Mouse (Mus musculus) spleen, adult 2 months (tissue): ENCODE data around the gene Rapgefl1. TPM values are rescaled to one million over a fixed set of nuclear protein-coding genes. Genes with fewer than 3 reads are reported as not detected.
A peak's percentile ranks its signal among the peaks of the same experiment; 100 is the strongest.

Experiments used
- DNase-seq, 2 experiments: peaks; one replicate each; pipeline versions ENCODE4 v3.0.0 to v3.0.0-alpha.2; 2012 to 2021; ENCODE audit warnings: low spot score in 2 of 2, low read depth in 1 of 2
- H3K27ac ChIP-seq: fragments of 200-500 bp; 2 replicates; pipeline ENCODE4 v1.5.1; 2012; ENCODE audit warnings: low read length, inconsistent platforms; ENCODE audit not compliant: insufficient read depth
- H3K27me3 ChIP-seq: fragments of 200-500 bp; 2 replicates; pipeline ENCODE4 v1.6.1; 2012; ENCODE audit warnings: mild to moderate bottlenecking, moderate library complexity, low read length, inconsistent platforms; ENCODE audit not compliant: control insufficient read depth, insufficient read depth
- H3K36me3 ChIP-seq: fragments of 200-500 bp; 2 replicates; pipeline ENCODE4 v1.6.1; 2012; ENCODE audit warnings: mild to moderate bottlenecking, low read length, inconsistent platforms; ENCODE audit not compliant: control insufficient read depth, insufficient read depth
- H3K4me1 ChIP-seq: fragments of 200-500 bp; 2 replicates; pipeline ENCODE4 v1.6.1; 2011; ENCODE audit warnings: inconsistent platforms; ENCODE audit not compliant: control insufficient read depth, insufficient read depth, insufficient read length
- H3K4me3 ChIP-seq: fragments of 200-500 bp; 2 replicates; pipeline ENCODE4 v1.5.1; 2011; ENCODE audit warnings: mild to moderate bottlenecking, inconsistent platforms; ENCODE audit not compliant: insufficient read depth, insufficient read length; ENCODE audit errors: extremely low read depth
- CTCF ChIP-seq: fragments of 200-500 bp; IDR thresholded peaks from 2 replicates; pipeline ENCODE4 v1.5.1; 2011; ENCODE audit warnings: mild to moderate bottlenecking, inconsistent platforms; ENCODE audit not compliant: insufficient read depth, insufficient read length, insufficient replicate concordance; ENCODE audit errors: extremely low read depth
- POLR2A ChIP-seq: fragments of 200-500 bp; IDR thresholded peaks from 2 replicates; pipeline ENCODE4 v1.6.1; 2011; ENCODE audit warnings: low read depth, low read length, inconsistent platforms
- WGBS: fragments of 180-500 bp; shearing (Covaris S2); methylation state at CpG from one replicate; pipeline ENCODE4 v1.1.7; 2018; 5-methylcytosine and 5-hydroxymethylcytosine counted together
- polyA plus RNA-seq: library from polyadenylated mRNA; depleted of rRNA; stranded (reverse); fragments of >200 nt; gene quantifications from 2 replicates; pipeline ENCODE4 v1.2.3, GENCODE M21; 2012

Gene Rapgefl1
- polyA plus RNA-seq, 1 experiment = 1.9 TPM

DNA sequence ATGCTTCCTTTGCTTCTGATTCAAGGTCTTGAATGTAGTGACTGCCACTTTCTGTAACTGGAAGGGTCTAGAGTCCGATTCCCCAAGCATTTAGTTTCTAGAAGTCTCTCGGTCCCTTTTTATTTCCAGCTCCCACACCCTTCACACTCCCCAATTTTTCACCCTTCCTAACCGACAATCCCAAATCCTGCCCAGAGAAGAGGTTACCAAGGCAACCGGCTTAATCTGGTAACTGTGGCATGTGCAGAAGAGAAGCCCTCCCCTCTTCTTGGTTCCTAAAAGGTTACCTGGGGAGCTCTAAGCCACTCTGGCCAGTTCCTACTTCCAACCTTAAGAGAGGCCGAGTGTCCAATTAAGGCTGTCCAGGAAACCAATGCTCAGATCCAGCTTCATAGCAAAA is 1.3 kb upstream of the Rapgefl1 start:
- 90% methylated on average over 5 of the region's 5 CpGs for WGBS

DNA sequence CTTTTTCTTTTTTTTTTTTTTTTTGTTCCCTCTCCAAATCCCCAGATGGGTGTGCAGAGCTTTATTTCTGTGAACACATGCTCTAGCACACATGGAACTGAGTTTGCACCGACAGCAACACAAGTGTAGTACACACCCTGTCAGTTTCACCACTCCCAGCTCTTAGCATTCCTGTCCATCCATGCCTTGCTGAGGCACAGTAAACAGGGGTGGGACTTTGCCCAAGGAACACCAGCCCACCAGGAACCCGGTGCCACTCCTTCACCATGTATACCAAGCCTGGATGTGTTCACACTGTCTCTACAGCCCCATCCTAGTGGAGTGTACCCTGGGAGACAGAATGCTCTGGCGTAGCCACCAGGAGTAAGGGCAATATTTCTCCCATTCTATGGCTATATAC is 860 bp upstream of the Rapgefl1 start:
- TF ChIP-seq POLR2A = no peak
- TF ChIP-seq CTCF = no peak
- WGBS = 77% methylated on average over 3 of the region's 3 CpGs
- H3K4me1 ChIP-seq = peaks cover 10% of the 10 kb centered on the region

More for the DNA sequence above, 1.3 kb upstream of the Rapgefl1 start:
- no peak for DNase-seq
- TF ChIP-seq CTCF = no peak
- no peak for TF ChIP-seq POLR2A
- no peak overlapping the region for H3K27ac ChIP-seq
- peaks cover 10% of the 10 kb centered on the region for H3K4me1 ChIP-seq
- no peak overlapping the region for H3K4me3 ChIP-seq
- peaks cover 22% of the 10 kb centered on the region for H3K36me3 ChIP-seq
- peaks cover 4% of the 10 kb centered on the region; the same call in 1 of the 2 replicates for H3K27me3 ChIP-seq

DNA sequence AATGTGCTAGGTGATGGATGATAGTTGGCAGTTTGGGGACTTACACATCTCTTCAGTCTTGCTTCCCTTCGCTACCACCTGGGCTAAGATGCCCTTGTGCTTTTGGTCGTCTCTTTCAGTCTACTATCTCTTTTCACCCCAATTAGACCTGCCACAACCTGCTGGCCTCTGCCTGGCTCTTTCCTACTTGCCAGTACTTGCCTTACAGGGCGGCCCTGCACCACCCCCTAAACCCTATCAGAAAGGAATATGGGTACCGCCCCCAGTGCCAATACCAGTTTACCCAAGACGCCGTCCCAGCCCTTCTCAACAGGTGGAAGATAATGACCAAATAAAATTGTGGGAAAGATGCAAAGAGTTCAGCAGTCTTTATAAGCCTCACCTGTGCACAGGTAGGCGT is 457 bp upstream of the Rapgefl1 start:
- Histone ChIP-seq H3K4me3 (peak overlapping the region; percentile 26; the same call in 1 of the 2 replicates), H3K36me3 (peaks cover 20% of the 10 kb centered on the region), H3K27ac (no peak overlapping the region), H3K27me3 (peaks cover 4% of the 10 kb centered on the region; the same call in 1 of the 2 replicates), H3K4me1 (peaks cover 10% of the 10 kb centered on the region)
- no peak for TF ChIP-seq POLR2A
- no peak for TF ChIP-seq CTCF
- 49% methylated on average over 7 of the region's 7 CpGs for WGBS
- no peak for DNase-seq

More for the DNA sequence above, 860 bp upstream of the Rapgefl1 start:
- H3K27ac ChIP-seq = no peak overlapping the region
- no peak overlapping the region for H3K4me3 ChIP-seq
- DNase-seq = no peak
- peaks cover 4% of the 10 kb centered on the region; the same call in 1 of the 2 replicates for H3K27me3 ChIP-seq
- peaks cover 22% of the 10 kb centered on the region for H3K36me3 ChIP-seq

DNA sequence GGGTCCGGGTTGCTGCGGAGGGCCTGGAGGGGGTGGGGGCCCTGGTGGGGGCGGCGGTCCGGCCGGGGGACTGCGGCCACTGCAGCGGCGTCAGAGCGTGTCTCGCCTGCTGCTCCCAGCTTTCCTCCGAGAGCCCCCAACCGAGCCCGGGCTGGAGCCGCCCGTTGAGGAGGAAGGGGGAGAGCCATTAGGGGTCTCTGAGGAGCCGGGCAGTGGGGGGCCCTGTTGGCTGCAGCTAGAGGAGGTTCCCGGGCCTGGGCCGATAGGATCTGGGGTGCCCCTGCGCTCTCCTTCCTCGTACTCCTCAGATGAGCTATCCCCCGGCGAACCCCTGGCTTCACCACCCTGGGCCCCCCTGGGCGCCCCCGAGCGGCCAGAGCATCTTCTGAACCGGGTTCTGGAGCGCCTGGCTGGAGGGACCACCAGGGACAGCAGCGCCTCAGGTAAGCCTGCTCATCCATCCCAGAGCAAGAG is 683 bp downstream of the Rapgefl1 start:
- Histone ChIP-seq H3K4me3 (peak overlapping the region; percentile 73; the same call in 1 of the 2 replicates), H3K27ac (no peak overlapping the region), H3K4me1 (peaks cover 10% of the 10 kb centered on the region), H3K36me3 (peaks cover 10% of the 10 kb centered on the region), H3K27me3 (peaks cover 4% of the 10 kb centered on the region; the same call in 1 of the 2 replicates)
- WGBS = 8% methylated on average over 29 of the region's 29 CpGs
- TF ChIP-seq CTCF = no peak
- no peak for TF ChIP-seq POLR2A
- DNase-seq = no peak

DNA sequence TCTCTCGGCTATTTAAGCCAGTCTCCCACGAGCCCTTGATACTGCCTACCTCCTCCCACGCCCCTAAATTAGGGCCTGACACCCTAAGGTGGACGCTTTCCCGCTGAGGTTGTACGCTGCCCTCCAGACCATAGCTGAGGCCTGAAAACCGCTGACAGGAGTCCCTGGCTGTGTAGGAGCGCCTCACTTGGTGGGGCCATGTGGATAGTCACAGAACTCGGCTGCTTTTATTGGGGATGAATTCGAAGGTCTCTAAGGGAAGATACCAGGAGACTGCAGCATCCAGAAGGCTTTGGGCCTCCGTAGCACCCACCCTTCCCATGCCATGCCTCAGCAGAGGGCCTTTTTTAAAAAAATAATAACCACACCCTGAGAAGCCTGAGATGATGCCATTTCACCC is 1.3 kb downstream of the Rapgefl1 start:
- Histone ChIP-seq H3K4me3 (no peak overlapping the region), H3K27ac (no peak overlapping the region), H3K27me3 (peaks cover 4% of the 10 kb centered on the region; the same call in 1 of the 2 replicates), H3K36me3 (peaks cover 6% of the 10 kb centered on the region), H3K4me1 (peaks cover 10% of the 10 kb centered on the region)
- TF ChIP-seq CTCF (no peak), POLR2A (no peak)
- WGBS = 86% methylated on average over 11 of the region's 11 CpGs
- no peak for DNase-seq

DNA sequence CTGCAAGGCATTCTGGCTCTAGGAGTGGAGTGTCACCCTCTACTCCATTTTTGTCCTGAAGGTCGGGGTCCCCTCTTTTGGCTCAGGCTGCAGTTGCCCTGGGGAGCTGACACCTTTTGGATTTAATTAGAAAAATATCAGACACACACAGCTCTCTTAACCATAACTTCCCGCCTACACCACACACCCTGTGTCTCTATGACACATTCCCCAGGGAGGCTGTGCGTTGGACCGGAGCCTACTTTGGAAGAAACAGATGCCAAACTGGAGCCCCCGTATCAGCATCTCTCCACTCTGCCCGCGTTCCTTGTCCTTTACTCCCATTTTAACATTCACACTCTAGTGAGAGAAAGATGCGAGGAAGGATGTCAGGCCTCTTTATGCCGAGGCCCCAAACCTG is 1.9 kb downstream of the Rapgefl1 start:
- H3K27ac ChIP-seq = no peak overlapping the region
- no peak for TF ChIP-seq POLR2A
- TF ChIP-seq CTCF = no peak
- H3K4me3 ChIP-seq = no peak overlapping the region
- H3K36me3 ChIP-seq = peaks cover 1% of the 10 kb centered on the region; the same call in 1 of the 2 replicates
- DNase-seq = no peak
- WGBS = 53% methylated on average over 9 of the region's 9 CpGs
- peaks cover 4% of the 10 kb centered on the region; the same call in 1 of the 2 replicates for H3K27me3 ChIP-seq
- H3K4me1 ChIP-seq = peaks cover 10% of the 10 kb centered on the region

DNA sequence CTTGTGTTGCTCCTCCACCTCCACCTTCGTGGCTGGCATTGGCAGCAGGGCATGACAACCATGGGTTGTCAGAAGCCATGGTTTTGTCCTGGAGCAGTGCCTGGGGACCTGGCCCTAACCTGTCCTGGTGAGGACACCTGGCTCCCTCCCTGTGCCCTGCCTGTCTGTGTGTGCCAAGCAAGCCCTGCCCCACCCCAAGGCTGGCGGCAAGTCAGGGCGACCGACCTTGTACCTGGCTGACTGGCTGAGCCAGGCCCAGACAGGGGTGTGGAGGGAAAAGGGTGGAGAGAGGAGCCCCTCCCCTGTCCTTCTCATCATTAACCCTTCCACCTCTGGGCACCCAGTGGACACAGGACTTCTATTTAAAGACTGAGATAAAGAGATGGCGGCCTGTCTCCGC is 2.8 kb downstream of the Rapgefl1 start:
- H3K27me3 ChIP-seq = peaks cover 4% of the 10 kb centered on the region; the same call in 1 of the 2 replicates
- H3K36me3 ChIP-seq = no peaks in the 10 kb centered on the region
- no peak overlapping the region for H3K27ac ChIP-seq
- no peak overlapping the region for H3K4me3 ChIP-seq
- TF ChIP-seq POLR2A (no peak), CTCF (no peak)
- peaks cover 10% of the 10 kb centered on the region for H3K4me1 ChIP-seq
- DNase-seq = no peak
- WGBS = 65% methylated on average over 6 of the region's 6 CpGs
